Mouse (Mus musculus): ENCODE measurements around the gene S1pr1. TPM values are rescaled to one million over a fixed set of nuclear protein-coding genes. Genes with fewer than 3 reads are reported as not detected.

The S1pr1 gene
- polyA plus RNA-seq, 1 experiment from 2014 or later = 12.0 TPM

DNA sequence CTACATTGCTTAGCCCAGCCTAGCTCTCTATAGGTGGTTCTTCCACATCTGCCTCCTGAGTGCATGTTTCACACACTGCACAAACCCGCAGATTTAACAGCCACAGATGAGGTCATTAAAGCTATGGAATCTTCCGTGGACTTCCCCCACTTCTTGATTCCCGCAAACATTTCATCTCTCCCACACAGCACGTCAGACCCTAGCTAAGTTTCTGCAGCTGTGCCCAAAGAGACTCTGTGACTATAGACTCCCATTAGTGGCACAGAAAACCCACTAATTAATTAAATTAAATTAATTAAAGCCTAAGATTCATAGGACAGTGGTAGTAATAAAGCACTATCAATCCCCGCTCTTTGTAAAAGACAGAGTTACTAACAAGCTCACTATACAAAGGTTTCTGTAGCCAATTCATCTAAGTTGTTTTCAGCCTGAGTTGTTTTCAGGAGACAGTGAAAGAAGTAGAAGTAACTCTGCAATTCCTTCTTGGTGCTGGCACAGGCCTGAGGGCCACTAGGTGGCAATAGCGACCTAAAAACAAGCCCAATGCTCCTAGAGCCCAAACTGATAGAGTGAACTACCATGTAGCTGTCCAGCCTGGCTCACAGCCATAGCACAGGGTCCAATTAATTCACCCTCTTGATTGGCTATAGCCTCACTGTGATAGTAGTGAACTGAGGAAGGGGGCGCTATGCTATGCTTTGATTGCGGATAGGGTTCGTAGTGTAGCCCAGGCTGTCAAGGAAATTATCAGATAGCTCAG lies 54.0 kb downstream of the S1pr1 start:
- H3K36me3 ChIP-seq (ENCODE audit: control insufficient read depth, insufficient read depth, low read length) = no peaks in the 10 kb centered on the region
- ATAC-seq (ENCODE audit: insufficient number of reproducible peaks, low FRiP score, low TSS enrichment, low read depth) (peak; percentile 70; the same call in 1 of the 2 replicates), DNase-seq (ENCODE audit: low spot score) (peak; percentile 78)
- H3K4me2 ChIP-seq (ENCODE audit: low read depth, severe bottlenecking) = no peak overlapping the region
- no peak overlapping the region for H3K27ac ChIP-seq (replicated peaks; ENCODE audit: low read depth, low read length)
- no peak overlapping the region for H3K9ac ChIP-seq (ENCODE audit: low read length)
- no peaks in the 10 kb centered on the region for H3K9me3 ChIP-seq (ENCODE audit: control insufficient read depth, low read length)
- H3K4me1 ChIP-seq (ENCODE audit: control insufficient read depth, insufficient read depth, low read length) = no peaks in the 10 kb centered on the region
- 51% methylated on average over 9 of the region's 9 CpGs for WGBS
- no peaks in the 10 kb centered on the region for H3K27me3 ChIP-seq (ENCODE audit: control insufficient read depth, insufficient read depth, low read length)
- H3K4me3 ChIP-seq (ENCODE audit: low read depth, low read length) = no peak overlapping the region

Other genes with a start within 250 kb of the S1pr1 start
- 23.7 and 25.1 TPM in 2 replicates for gene Dph5, start 172.8 kb upstream of the S1pr1 start, polyA plus RNA-seq (2014; fragmentation: Nextera tagmentation; extraction: Ambion mirVana)

Data from limb, embryonic 11.5 days (tissue).